Mouse (Mus musculus) cerebellum, adult 2 months (tissue): Measurements from ENCODE around the gene Dlg1.

Experiments used
- CTCF ChIP-seq: fragments of 200-500 bp; IDR thresholded peaks from 2 replicates; pipeline ENCODE4 v1.5.1; 2011; ENCODE audit warnings: low read depth, mild to moderate bottlenecking, control low read depth, low read length, moderate library complexity, borderline replicate concordance; ENCODE audit not compliant: insufficient read depth
- POLR2A ChIP-seq: fragments of 200-500 bp; IDR thresholded peaks from 2 replicates; pipeline ENCODE4 v1.6.1; 2011; ENCODE audit warnings: low read length, control low read depth, borderline replicate concordance; ENCODE audit not compliant: insufficient read depth

DNA sequence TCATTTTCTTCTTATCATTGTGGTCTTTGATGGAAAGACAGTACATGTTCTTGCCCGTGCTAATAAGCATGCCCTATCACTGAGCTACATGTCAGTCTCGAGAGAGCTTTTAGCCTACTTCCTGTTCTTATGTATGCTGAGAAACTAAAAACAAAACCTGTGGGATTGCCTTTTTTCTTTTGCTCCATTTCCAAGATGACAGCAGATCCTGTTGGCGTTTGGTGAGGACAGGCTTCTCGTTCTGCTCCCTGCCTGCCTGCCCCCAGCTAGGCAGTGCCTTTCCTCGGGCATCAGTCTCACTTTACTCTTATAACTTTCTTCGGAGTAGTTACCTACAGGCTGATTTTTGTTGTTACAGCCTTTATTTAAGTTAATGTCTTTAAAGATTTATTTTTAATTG, 96.2 kb downstream of the Dlg1 start:
- TF ChIP-seq CTCF (no peak), POLR2A (no peak)
